Mouse (Mus musculus) lung, embryonic 15.5 days (tissue): ENCODE measurements at regions not wholly inside any gene's neighbourhood (a gene's known extent, or its start where the extent isn't known, plus 50 kb on each side); places are given as distances from the start of the nearest gene placed in this dataset.

Source experiments
- ATAC-seq: fragments of 200-750 bp; cut with Nextera tagmentation; 2 replicates; pipeline ENCODE4 v1.8.0; 2017; ENCODE audit warnings: moderate number of reproducible peaks, borderline replicate concordance; ENCODE audit not compliant: low FRiP score, low TSS enrichment; ENCODE audit errors: extremely low read depth
- H3K27ac ChIP-seq: fragments of 300-500 bp; sonication (generic); 2 replicates; pipeline ENCODE4 v1.5.1; 2015; ENCODE audit warnings: moderate library complexity, mild to moderate bottlenecking, inconsistent platforms
- H3K27me3 ChIP-seq: fragments of 300-500 bp; sonication (generic); 2 replicates; pipeline ENCODE4 v1.6.1; 2015; ENCODE audit warnings: inconsistent platforms
- H3K36me3 ChIP-seq: fragments of 300-500 bp; sonication (generic); 2 replicates; pipeline ENCODE4 v1.6.1; 2015; ENCODE audit warnings: inconsistent platforms
- H3K4me1 ChIP-seq: fragments of 300-500 bp; sonication (generic); 2 replicates; pipeline ENCODE4 v1.6.1; 2015; ENCODE audit warnings: inconsistent platforms
- H3K4me2 ChIP-seq: fragments of 300-500 bp; sonication (generic); 2 replicates; pipeline ENCODE4 v1.6.1; 2015; ENCODE audit warnings: inconsistent platforms, mild to moderate bottlenecking, moderate library complexity
- H3K4me3 ChIP-seq: fragments of 300-500 bp; sonication (generic); 2 replicates; pipeline ENCODE4 v1.5.1; 2015; ENCODE audit warnings: mild to moderate bottlenecking, inconsistent platforms
- H3K9ac ChIP-seq: fragments of 300-500 bp; sonication (generic); 2 replicates; pipeline ENCODE4 v1.6.1; 2015; ENCODE audit warnings: inconsistent platforms
- H3K9me3 ChIP-seq: fragments of 300-500 bp; sonication (generic); 2 replicates; pipeline ENCODE4 v1.6.1; 2016; ENCODE audit warnings: inconsistent platforms
- WGBS: fragments of 180-500 bp; shearing (Covaris S2); methylation state at CpG from one replicate; pipeline ENCODE4 v1.1.7; 2015; 5-methylcytosine and 5-hydroxymethylcytosine counted together

DNA sequence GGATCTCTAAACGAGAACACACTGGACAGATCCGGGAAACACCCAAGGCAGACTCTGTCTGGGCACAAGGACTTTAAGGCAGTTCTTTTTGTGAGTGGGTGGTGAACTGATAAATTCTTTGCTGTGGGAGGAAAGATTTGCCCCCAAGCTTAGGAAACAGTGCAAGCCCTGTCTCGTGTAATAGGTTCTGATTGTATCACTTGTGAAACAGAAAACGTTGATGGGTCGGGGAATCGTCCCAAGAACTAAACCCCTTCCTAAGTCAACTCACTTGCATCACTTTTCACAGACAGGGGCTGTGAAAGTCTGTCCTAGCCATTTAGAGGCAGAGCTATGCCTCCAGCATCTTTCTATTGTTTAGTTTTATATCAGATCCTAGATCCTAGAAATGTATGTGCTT lies 282.6 kb upstream of the Dach1 start:
- no peaks in the 10 kb centered on the region for H3K36me3 ChIP-seq
- no peak overlapping the region for H3K9ac ChIP-seq
- H3K4me3 ChIP-seq, result no peak overlapping the region
- no peaks in the 10 kb centered on the region for H3K4me1 ChIP-seq
- no peak overlapping the region for H3K4me2 ChIP-seq
- H3K27ac ChIP-seq, result no peak overlapping the region
- 77% methylated on average over 6 of the region's 6 CpGs for WGBS
- H3K9me3 ChIP-seq, result no peaks in the 10 kb centered on the region
- H3K27me3 ChIP-seq, result no peaks in the 10 kb centered on the region
- ATAC-seq, result no peak

- H3K4me1 ChIP-seq, result no peaks in the 10 kb centered on the region
- H3K4me3 ChIP-seq, result no peak overlapping the region
- no peak overlapping the region for H3K27ac ChIP-seq
- 81% methylated on average over 5 of the region's 5 CpGs for WGBS
- no peaks in the 10 kb centered on the region for H3K27me3 ChIP-seq
- H3K9me3 ChIP-seq, result no peaks in the 10 kb centered on the region
- no peak overlapping the region for H3K4me2 ChIP-seq
- H3K9ac ChIP-seq, result no peak overlapping the region
- ATAC-seq, result no peak
- H3K36me3 ChIP-seq, result no peaks in the 10 kb centered on the region
These were observed 280.0 kb upstream of the Dach1 start for GRCm38 (mm10) chr14:98449568-98449967.

DNA sequence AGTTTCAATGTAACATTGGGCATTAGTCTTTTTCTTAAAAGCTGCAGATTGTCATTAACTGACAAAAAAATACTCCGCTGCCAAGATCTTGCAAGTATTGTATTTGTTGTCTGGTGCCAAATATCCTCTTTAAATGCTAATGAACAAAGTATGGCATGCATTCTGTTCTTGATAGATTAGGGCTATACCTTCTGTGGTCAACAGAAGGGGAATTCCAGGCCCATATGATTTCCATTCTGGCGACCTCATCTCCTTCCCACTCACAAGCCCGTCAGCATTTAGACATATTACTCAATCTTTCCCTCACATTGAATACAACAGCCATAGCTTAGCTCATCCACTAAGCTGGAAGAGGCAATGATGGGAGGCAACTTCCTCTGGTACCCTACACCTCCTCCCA lies 272.8 kb upstream of the Dach1 start:
- 60% methylated on average over 3 of the region's 3 CpGs for WGBS
- no peak overlapping the region for H3K27ac ChIP-seq
- no peaks in the 10 kb centered on the region for H3K4me1 ChIP-seq
- H3K36me3 ChIP-seq, result no peaks in the 10 kb centered on the region
- no peak overlapping the region for H3K4me2 ChIP-seq
- no peaks in the 10 kb centered on the region for H3K9me3 ChIP-seq
- H3K27me3 ChIP-seq, result no peaks in the 10 kb centered on the region
- H3K4me3 ChIP-seq, result no peak overlapping the region
- no peak overlapping the region for H3K9ac ChIP-seq
- peak; percentile 27; the same call in 1 of the 2 replicates for ATAC-seq

- no peak overlapping the region for H3K27ac ChIP-seq
- H3K4me1 ChIP-seq, result no peaks in the 10 kb centered on the region
- no peaks in the 10 kb centered on the region for H3K27me3 ChIP-seq
- no peaks in the 10 kb centered on the region for H3K9me3 ChIP-seq
- 37% methylated on average over 2 of the region's 2 CpGs for WGBS
- peak; percentile 69; the same call in 1 of the 2 replicates for ATAC-seq
- no peak overlapping the region for H3K4me3 ChIP-seq
- no peak overlapping the region for H3K9ac ChIP-seq
- no peak overlapping the region for H3K4me2 ChIP-seq
- H3K36me3 ChIP-seq, result no peaks in the 10 kb centered on the region
These were observed 272.4 kb upstream of the Dach1 start for GRCm38 (mm10) chr14:98441954-98442353.

GRCm38 (mm10) chr14:98431959-98432358 lies 262.4 kb upstream of the Dach1 start:
- H3K4me1 ChIP-seq, result no peaks in the 10 kb centered on the region
- no peaks in the 10 kb centered on the region for H3K36me3 ChIP-seq
- H3K9me3 ChIP-seq, result no peaks in the 10 kb centered on the region
- H3K4me2 ChIP-seq, result peak overlapping the region; percentile 33
- H3K27me3 ChIP-seq, result no peaks in the 10 kb centered on the region
- no peak overlapping the region for H3K4me3 ChIP-seq
- H3K9ac ChIP-seq, result no peak overlapping the region
- 33% methylated on average over 11 of the region's 11 CpGs for WGBS
- ATAC-seq, result no peak
- no peak overlapping the region for H3K27ac ChIP-seq

GRCm38 (mm10) chr14:98417719-98418118 lies 248.2 kb upstream of the Dach1 start:
- Histone ChIP-seq H3K4me2 (no peak overlapping the region), H3K4me3 (no peak overlapping the region), H3K4me1 (no peaks in the 10 kb centered on the region), H3K27me3 (no peaks in the 10 kb centered on the region), H3K9me3 (no peaks in the 10 kb centered on the region), H3K27ac (no peak overlapping the region), H3K9ac (no peak overlapping the region), H3K36me3 (no peaks in the 10 kb centered on the region)
- no peak for ATAC-seq
- WGBS, result 46% methylated on average over 1 of the region's 1 CpGs

- no peak for ATAC-seq
These were observed 244.6 kb upstream of the Dach1 start for GRCm38 (mm10) chr14:98414201-98414600.

DNA sequence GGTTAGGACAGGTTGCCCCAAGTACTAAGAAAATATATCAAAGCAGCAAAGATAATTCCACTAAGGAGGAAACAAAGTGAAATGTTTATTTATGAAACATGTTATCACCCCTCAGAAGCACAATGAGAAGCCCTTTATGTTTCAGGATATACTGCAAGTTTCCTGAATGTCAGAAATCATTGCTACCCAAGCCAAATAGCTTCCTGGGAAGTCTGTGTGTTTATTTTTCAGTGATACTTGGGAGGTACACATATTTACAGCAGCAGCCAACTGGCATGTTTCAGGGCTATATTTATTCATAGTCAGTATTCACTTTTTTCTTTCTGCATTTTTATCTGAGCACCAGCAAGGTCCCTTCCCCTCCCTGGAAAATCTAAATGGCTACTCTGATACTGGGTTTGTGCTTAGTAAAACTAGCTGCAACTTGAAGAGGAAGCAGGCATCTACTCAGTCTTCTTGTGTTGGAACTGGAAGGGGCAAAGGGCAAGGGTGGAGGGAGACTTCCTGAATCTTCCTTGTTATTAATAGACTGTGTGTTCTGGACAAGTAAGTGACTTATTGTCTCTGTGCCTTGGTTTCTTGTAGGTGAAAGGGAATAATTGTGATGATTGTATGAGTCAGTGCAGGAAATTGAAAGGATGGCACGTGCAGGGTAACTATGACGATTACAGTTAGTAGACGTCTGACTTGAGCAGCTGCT lies 236.5 kb upstream of the Dach1 start:
- Histone ChIP-seq H3K36me3 (no peaks in the 10 kb centered on the region), H3K4me3 (no peak overlapping the region), H3K9me3 (no peaks in the 10 kb centered on the region), H3K27ac (peak overlapping the region; percentile 35; the same call in 1 of the 2 replicates), H3K9ac (no peak overlapping the region), H3K4me2 (no peak overlapping the region), H3K27me3 (no peaks in the 10 kb centered on the region), H3K4me1 (peaks cover 9% of the 10 kb centered on the region; the same call in 1 of the 2 replicates)
- peak; percentile 49; the same call in 1 of the 2 replicates for ATAC-seq
- WGBS, result 34% methylated on average over 3 of the region's 3 CpGs

More at GRCm38 (mm10) chr14:98414201-98414600, 244.6 kb upstream of the Dach1 start:
- Histone ChIP-seq H3K4me1 (no peaks in the 10 kb centered on the region), H3K4me3 (no peak overlapping the region), H3K9ac (no peak overlapping the region), H3K9me3 (no peaks in the 10 kb centered on the region), H3K27ac (no peak overlapping the region), H3K36me3 (no peaks in the 10 kb centered on the region), H3K4me2 (no peak overlapping the region), H3K27me3 (no peaks in the 10 kb centered on the region)
- 62% methylated on average over 7 of the region's 7 CpGs for WGBS

DNA sequence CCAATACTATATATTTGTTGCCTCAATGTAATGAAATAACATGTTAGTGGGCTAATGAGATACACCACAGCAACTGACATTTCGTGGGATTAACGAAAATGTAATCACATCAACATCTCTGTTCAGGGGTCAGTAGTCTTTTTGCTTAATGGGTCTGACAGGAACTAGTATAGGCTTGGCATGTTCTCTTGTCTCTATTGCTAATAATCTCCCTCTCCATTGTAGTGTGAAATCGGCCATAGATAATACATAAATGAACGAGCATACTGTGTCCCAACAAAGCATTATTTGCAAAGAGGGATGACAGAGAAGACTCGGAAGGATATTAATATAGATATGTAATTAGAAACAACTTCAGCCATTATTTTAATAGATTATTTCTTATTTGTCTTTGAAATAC lies 234.5 kb upstream of the Dach1 start:
- ATAC-seq, result no peak
- Histone ChIP-seq H3K27me3 (no peaks in the 10 kb centered on the region), H3K36me3 (no peaks in the 10 kb centered on the region), H3K4me1 (peaks cover 9% of the 10 kb centered on the region; the same call in 1 of the 2 replicates), H3K9me3 (no peaks in the 10 kb centered on the region), H3K4me2 (no peak overlapping the region), H3K4me3 (no peak overlapping the region), H3K9ac (no peak overlapping the region), H3K27ac (no peak overlapping the region)
- 88% methylated on average over 5 of the region's 5 CpGs for WGBS

DNA sequence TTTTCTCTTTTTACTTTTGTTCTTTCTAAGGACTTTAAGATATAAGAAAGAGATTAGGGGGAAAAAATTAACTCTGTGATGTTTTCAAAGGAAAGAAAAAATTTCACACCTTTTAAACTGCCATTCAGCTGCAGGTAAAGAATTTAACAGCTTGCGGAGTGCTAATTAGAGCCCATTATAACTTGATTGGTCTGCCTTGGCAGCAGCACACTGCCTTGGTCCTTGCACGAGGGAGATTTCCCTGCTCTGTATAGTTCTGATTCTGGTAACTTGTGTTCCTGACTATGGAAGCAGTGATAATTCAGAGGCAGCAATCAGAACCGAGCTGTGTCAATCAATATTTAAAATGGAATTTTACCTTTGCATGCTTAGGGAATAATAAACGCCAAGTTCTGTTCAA lies 218.3 kb upstream of the Dach1 start:
- Histone ChIP-seq H3K27me3 (no peaks in the 10 kb centered on the region), H3K9ac (no peak overlapping the region), H3K4me1 (no peaks in the 10 kb centered on the region), H3K9me3 (no peaks in the 10 kb centered on the region), H3K4me3 (no peak overlapping the region), H3K27ac (no peak overlapping the region), H3K4me2 (no peak overlapping the region), H3K36me3 (no peaks in the 10 kb centered on the region)
- ATAC-seq, result no peak
- WGBS, result 61% methylated on average over 4 of the region's 4 CpGs
